Mouse (Mus musculus): ENCODE measurements around the gene Cald1.

- no peak for TF ChIP-seq CTCF (IDR thresholded peaks at IDR 0.05; ENCODE audit: low read depth, low read length)
- TF ChIP-seq POLR2A (IDR thresholded peaks at IDR 0.05; ENCODE audit: extremely low read depth, insufficient read depth, low read length): no peak
These were observed 45.7 kb upstream of the Cald1 start for GRCm38 (mm10) chr6:34552489-34553157.
